Mouse (Mus musculus) bone marrow, adult 2 months (tissue): ENCODE data around the gene Vwa5b2. TPM values are rescaled to one million over a fixed set of nuclear protein-coding genes. Genes with fewer than 3 reads are reported as not detected.

Experiments
- H3K27ac ChIP-seq: fragments of 200-500 bp; 2 replicates; pipeline ENCODE4 v1.5.1; 2012; ENCODE audit warnings: low read depth, mild to moderate bottlenecking, control low read depth, inconsistent platforms, low read length; ENCODE audit not compliant: control insufficient read depth, poor library complexity, insufficient read depth
- H3K4me1 ChIP-seq: fragments of 200-500 bp; 2 replicates; pipeline ENCODE4 v1.6.1; 2011; ENCODE audit warnings: low read length; ENCODE audit not compliant: control insufficient read depth, insufficient read depth
- H3K4me3 ChIP-seq: fragments of 200-500 bp; replicated peaks from 2 replicates; pipeline ENCODE3; 2011; ENCODE audit warnings: mild to moderate bottlenecking, low read depth, low read length, control low read depth; ENCODE audit not compliant: control insufficient read depth
- CTCF ChIP-seq: fragments of 200-500 bp; IDR thresholded peaks from 2 replicates; pipeline ENCODE4 v1.5.1; 2011; ENCODE audit warnings: low read length, control low read depth; ENCODE audit not compliant: control insufficient read depth, insufficient read depth
- POLR2A ChIP-seq: fragments of 200-500 bp; IDR thresholded peaks from 2 replicates; pipeline ENCODE4 v1.6.1; 2011; ENCODE audit warnings: low read depth, mild to moderate bottlenecking, control low read depth, low read length, borderline replicate concordance; ENCODE audit not compliant: control insufficient read depth
- WGBS: fragments of 180-500 bp; shearing (Covaris S2); methylation state at CpG from one replicate; pipeline ENCODE4 v1.1.7; 2018; 5-methylcytosine and 5-hydroxymethylcytosine counted together
- polyA plus RNA-seq: library from polyadenylated mRNA; stranded (reverse); fragments of >200 nt; gene quantifications from 2 replicates; pipeline ENCODE4 v1.2.4, GENCODE M21; 2011; ENCODE audit warnings: low replicate concordance; ENCODE audit not compliant: missing spikeins, insufficient read depth, insufficient read length

The Vwa5b2 gene
- polyA plus RNA-seq, 1 experiment, result not detected

GRCm38 (mm10) chr16:20552594-20552993 lies 36.7 kb upstream of the Vwa5b2 start:
- H3K4me1 ChIP-seq, result peaks cover 2% of the 10 kb centered on the region; the same call in 1 of the 2 replicates
- H3K4me3 ChIP-seq, result no peak overlapping the region
- no peak for TF ChIP-seq POLR2A
- TF ChIP-seq CTCF, result no peak
- WGBS, result 85% methylated on average over 1 of the region's 1 CpGs
- no peak overlapping the region for H3K27ac ChIP-seq

- H3K27ac ChIP-seq, result no peak overlapping the region
- no peaks in the 10 kb centered on the region for H3K4me1 ChIP-seq
- no peak overlapping the region for H3K4me3 ChIP-seq
- TF ChIP-seq POLR2A (no peak), CTCF (no peak)
- 79% methylated on average over 6 of the region's 6 CpGs for WGBS
Observed at GRCm38 (mm10) chr16:20555000-20555399, 34.3 kb upstream of the Vwa5b2 start.

DNA sequence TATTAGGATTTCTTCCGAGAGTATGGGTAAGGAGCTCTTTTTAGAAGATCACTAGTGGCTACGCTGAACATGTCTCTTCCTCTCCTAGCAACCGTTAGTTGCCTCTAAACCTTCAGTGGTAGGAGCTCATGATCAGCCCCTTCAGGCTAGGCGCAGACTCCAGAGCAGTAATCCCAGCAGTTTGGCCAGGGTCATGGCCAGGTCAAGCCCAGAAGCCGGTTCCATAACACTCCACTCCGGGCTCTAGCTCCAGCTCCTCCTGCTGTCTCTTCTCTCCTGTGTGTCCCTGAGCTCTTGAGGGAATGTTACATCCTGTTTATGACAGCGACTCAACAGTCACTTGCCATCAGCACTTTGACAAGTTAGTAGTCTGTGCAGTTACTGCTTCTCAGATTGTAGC lies 31.9 kb upstream of the Vwa5b2 start:
- WGBS, result 87% methylated on average over 7 of the region's 7 CpGs
- Histone ChIP-seq H3K27ac (no peak overlapping the region), H3K4me3 (no peak overlapping the region), H3K4me1 (no peaks in the 10 kb centered on the region)
- TF ChIP-seq CTCF, result no peak
- no peak for TF ChIP-seq POLR2A

DNA sequence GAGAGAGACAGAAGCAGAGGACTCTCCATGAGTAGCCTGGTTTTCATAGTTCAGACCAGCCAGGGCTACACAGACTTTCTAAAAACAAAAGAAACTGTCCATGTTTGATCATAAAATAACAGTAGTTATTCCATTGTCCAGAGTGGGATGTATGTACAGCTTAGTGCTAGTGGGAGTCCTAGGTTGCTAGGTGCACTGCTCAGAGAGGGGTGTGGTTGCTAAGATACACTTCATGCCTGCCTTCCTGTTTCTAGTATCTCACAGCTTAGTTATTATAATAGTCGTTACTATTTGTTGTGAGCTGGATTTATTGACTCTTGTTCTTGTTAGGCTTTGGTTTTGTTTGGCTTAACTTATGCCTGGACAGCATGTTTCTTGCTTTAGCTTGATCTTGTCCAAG lies 24.2 kb upstream of the Vwa5b2 start:
- H3K27ac ChIP-seq, result no peak overlapping the region
- TF ChIP-seq CTCF (no peak), POLR2A (no peak)
- no peaks in the 10 kb centered on the region for H3K4me1 ChIP-seq
- 32% methylated on average over 1 of the region's 1 CpGs for WGBS
- no peak overlapping the region for H3K4me3 ChIP-seq

DNA sequence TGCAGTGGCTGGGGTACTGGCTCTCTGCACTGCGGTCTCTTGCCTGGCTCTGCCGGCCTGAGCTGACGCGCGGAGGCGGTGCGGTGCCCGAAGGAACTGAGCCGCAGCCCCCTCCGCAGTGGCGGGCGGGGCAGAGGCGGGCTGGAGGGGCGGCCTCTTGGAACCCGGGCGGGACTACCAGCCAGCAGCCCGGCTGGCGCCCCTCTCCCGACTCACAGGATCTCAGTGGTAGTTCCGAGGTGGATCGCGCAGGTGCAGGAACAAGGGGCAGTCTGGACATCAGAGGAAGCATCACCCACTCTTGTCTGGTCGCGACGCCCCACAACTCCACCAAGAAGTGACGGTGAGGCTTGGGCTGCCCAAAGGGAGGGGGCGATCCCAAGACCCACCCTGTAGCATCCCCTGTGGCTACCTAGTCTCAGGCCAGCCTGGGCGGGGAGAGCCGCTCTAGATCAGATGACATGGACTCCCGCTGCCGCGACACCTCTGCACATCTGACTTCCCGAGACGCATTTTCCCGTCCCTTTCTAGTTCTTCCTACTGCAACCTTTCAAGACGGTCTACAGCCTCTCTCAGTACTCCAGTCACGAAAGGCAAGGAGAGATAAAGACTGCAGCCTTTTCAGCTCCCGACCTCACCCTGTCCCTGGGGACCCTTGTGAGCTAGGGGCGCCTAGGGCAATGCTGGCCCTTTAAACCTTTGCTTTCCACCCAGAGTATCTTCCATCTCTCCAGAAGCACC lies 838 bp downstream of the Vwa5b2 start:
- under 1% methylated on average over 39 of the region's 39 CpGs for WGBS
- H3K4me1 ChIP-seq, result no peaks in the 10 kb centered on the region
- TF ChIP-seq CTCF (no peak), POLR2A (no peak)
- no peak overlapping the region for H3K4me3 ChIP-seq
- no peak overlapping the region for H3K27ac ChIP-seq

GRCm38 (mm10) chr16:20590680-20591038 lies 1.4 kb downstream of the Vwa5b2 start:
- whole genome bisulfite sequencing, result 7% methylated on average over 17 of the region's 17 CpGs
- Histone ChIP-seq H3K4me1 (no peaks in the 10 kb centered on the region), H3K27ac (no peak overlapping the region), H3K4me3 (no peak overlapping the region)
- TF ChIP-seq POLR2A (no peak), CTCF (no peak)

DNA sequence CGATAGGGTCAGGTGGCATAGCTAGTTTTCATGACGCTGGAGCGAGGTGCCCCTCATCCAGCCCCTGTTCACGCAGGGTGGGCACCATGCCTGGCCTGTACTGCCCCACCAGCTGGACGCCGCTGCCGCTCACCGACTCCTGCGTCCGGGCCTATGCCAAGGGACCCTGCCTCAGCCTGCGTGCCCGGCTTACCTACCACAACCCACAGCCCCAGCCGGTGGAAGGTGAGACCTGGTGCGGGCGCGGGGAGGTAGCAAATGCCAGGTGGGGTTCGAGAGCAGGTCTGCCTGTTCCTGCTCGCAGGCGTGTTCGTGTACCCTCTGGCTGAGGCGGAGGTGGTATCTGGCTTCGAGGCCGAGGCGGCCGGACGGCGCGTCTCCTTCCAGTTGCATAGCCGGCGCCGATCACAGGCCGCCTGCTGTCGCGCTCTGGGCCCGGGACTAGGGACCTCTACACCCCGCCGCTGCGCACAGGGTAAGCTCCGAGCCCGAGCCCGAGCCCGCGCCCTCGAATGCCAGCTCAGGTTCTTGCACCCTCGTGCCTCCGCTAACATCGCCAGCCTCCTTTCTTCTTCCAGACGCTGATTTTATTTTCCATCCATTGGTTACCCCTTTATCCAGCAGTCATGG lies 1.9 kb downstream of the Vwa5b2 start:
- Histone ChIP-seq H3K27ac (no peak overlapping the region), H3K4me1 (no peaks in the 10 kb centered on the region), H3K4me3 (no peak overlapping the region)
- 6% methylated on average over 48 of the region's 48 CpGs for WGBS
- TF ChIP-seq CTCF (no peak), POLR2A (no peak)

- Histone ChIP-seq H3K4me3 (no peak overlapping the region), H3K27ac (no peak overlapping the region), H3K4me1 (no peaks in the 10 kb centered on the region)
- WGBS, result 70% methylated on average over 7 of the region's 7 CpGs
- TF ChIP-seq POLR2A (no peak), CTCF (no peak)
Observed at GRCm38 (mm10) chr16:20595060-20595673, 5.9 kb downstream of the Vwa5b2 start.
